Mouse (Mus musculus): ENCODE data around the gene Zwilch. TPM values are rescaled to one million over a fixed set of nuclear protein-coding genes. Genes with fewer than 3 reads are reported as not detected.
"Not testable (repeated sequence)": the region's sequence is repeated elsewhere in the genome, so short reads cannot be mapped to it uniquely, and the experiment has no call there.

The Zwilch gene
- polyA plus RNA-seq (2012; rRNA removed), result 6.2 and 7.1 TPM in 2 replicates

- peak; percentile 74 to 87 for DNase-seq (ENCODE audit: extremely low spot score in 1 of 2, low spot score in 1 of 2)
These were observed at the start of gene Zwilch, which contains the start of gene Rpl4 for GRCm38 (mm10) chr9:64172816-64173665. Zwilch (minus strand) TSS chr9:64173104. Rpl4 (plus strand) TSS chr9:64173375.

- no peak for DNase-seq (ENCODE audit: extremely low spot score in 1 of 2, low spot score in 1 of 2)
These were observed 49.2 kb upstream of the Zwilch start for GRCm38 (mm10) chr9:64222098-64222497.

- peak in 1 of 2 experiments; percentile 59 for DNase-seq (ENCODE audit: extremely low spot score in 1 of 2, low spot score in 1 of 2)
These were observed 48.6 kb upstream of the Zwilch start for GRCm38 (mm10) chr9:64221480-64221879.

- no peak for DNase-seq (ENCODE audit: extremely low spot score in 1 of 2, low spot score in 1 of 2)
These were observed 47.7 kb upstream of the Zwilch start for GRCm38 (mm10) chr9:64220603-64221002.

GRCm38 (mm10) chr9:64219772-64220420, 47.0 kb upstream of the Zwilch start:
- DNase-seq (ENCODE audit: extremely low spot score in 1 of 2, low spot score in 1 of 2), result no peak

- DNase-seq (ENCODE audit: extremely low spot score in 1 of 2, low spot score in 1 of 2), result peak in 1 of 2 experiments; percentile 25
These were observed 46.4 kb upstream of the Zwilch start for GRCm38 (mm10) chr9:64219305-64219704.

- no peak for DNase-seq (ENCODE audit: extremely low spot score in 1 of 2, low spot score in 1 of 2)
These were observed 45.0 kb upstream of the Zwilch start for GRCm38 (mm10) chr9:64217887-64218286.

GRCm38 (mm10) chr9:64216641-64217040, 43.7 kb upstream of the Zwilch start:
- DNase-seq (ENCODE audit: extremely low spot score in 1 of 2, low spot score in 1 of 2), result no peak

- no peak for DNase-seq (ENCODE audit: extremely low spot score in 1 of 2, low spot score in 1 of 2)
These were observed 43.2 kb upstream of the Zwilch start for GRCm38 (mm10) chr9:64216090-64216489.

- DNase-seq (ENCODE audit: extremely low spot score in 1 of 2, low spot score in 1 of 2), result no peak
These were observed 41.5 kb upstream of the Zwilch start for GRCm38 (mm10) chr9:64214452-64214851.

- peak in 1 of 2 experiments; percentile 31 for DNase-seq (ENCODE audit: extremely low spot score in 1 of 2, low spot score in 1 of 2)
These were observed 34.7 kb upstream of the Zwilch start for GRCm38 (mm10) chr9:64207509-64208084.

GRCm38 (mm10) chr9:64202866-64203265, 30.0 kb upstream of the Zwilch start:
- DNase-seq (ENCODE audit: extremely low spot score in 1 of 2, low spot score in 1 of 2), result no peak

GRCm38 (mm10) chr9:64202331-64202730, 29.4 kb upstream of the Zwilch start:
- no peak for DNase-seq (ENCODE audit: extremely low spot score in 1 of 2, low spot score in 1 of 2)

GRCm38 (mm10) chr9:64199897-64200296, 27.0 kb upstream of the Zwilch start:
- no peak for DNase-seq (ENCODE audit: extremely low spot score in 1 of 2, low spot score in 1 of 2)

GRCm38 (mm10) chr9:64198763-64199418, 26.0 kb upstream of the Zwilch start:
- not testable (repeated sequence) for DNase-seq (ENCODE audit: extremely low spot score in 1 of 2, low spot score in 1 of 2)

- DNase-seq (ENCODE audit: extremely low spot score in 1 of 2, low spot score in 1 of 2), result no peak
These were observed 25.3 kb upstream of the Zwilch start for GRCm38 (mm10) chr9:64198068-64198762.

- no peak for DNase-seq (ENCODE audit: extremely low spot score in 1 of 2, low spot score in 1 of 2)
These were observed 24.6 kb upstream of the Zwilch start for GRCm38 (mm10) chr9:64197524-64197923.

GRCm38 (mm10) chr9:64195554-64195953, 22.6 kb upstream of the Zwilch start:
- DNase-seq (ENCODE audit: extremely low spot score in 1 of 2, low spot score in 1 of 2), result peak; percentile 77 to 83

- DNase-seq (ENCODE audit: extremely low spot score in 1 of 2, low spot score in 1 of 2), result no peak
These were observed 21.0 kb upstream of the Zwilch start for GRCm38 (mm10) chr9:64193879-64194278.

GRCm38 (mm10) chr9:64184166-64184840, 11.4 kb upstream of the Zwilch start:
- DNase-seq (ENCODE audit: extremely low spot score in 1 of 2, low spot score in 1 of 2), result no peak
